In the genomic region with DNA sequence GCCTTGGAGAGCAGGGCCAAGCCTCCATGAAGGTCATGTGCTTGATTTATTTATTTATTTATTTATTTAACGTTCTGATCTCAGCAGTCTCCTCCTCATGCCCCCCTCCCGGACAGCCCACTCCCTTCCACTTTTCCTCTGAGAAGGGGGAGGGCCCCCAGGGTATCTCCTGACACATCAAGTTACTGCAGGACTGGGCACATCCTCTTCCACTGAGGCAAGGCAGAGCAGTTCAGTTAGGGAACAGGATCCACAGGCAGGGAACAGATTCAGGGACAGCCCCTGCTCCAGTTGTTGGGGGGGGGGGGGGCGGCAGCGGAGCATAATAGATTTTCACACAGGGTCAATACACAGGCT, we compare ENCODE assay signal across 9 mouse cellular contexts. TPM values are rescaled to one million over a fixed set of nuclear protein-coding genes. Genes with fewer than 3 reads are reported as not detected.
DNase-seq lines count a peak whose midpoint lies in the region; ATAC-seq and TF ChIP-seq lines count a peak whose summit lies in the region.
"Had no signal": no experiment of that assay in that cellular context is flagged by ENCODE, and none has a peak within 500 bp of the region (broad histone marks: within the 10 kb centered on the region; RNA-seq: fewer than 3 reads in every experiment).

No protein-coding gene starts in this region.

- no peak for DNase-seq in lung, adult 2 months
- no peak for DNase-seq in urinary bladder, postnatal 36 days (ENCODE audit: low spot score in 2 of 2)
- no peak for DNase-seq in gastrocnemius, postnatal 10 days
- no peak for DNase-seq in embryo, embryonic 10.5 days (ENCODE audit: low spot score)

- H3K4me2 ChIP-seq in lung, embryonic 16.5 days (ENCODE audit: low read depth, low read length), result peak overlapping the region; percentile 67; the same call in 1 of the 2 replicates
- peak overlapping the region; percentile 49 for H3K4me2 ChIP-seq in forebrain, embryonic 16.5 days (ENCODE audit: low read length)
- H3K4me2 ChIP-seq in limb, embryonic 15.5 days, result peak overlapping the region; percentile 64

- H3K9me3 ChIP-seq in lung, embryonic 16.5 days (ENCODE audit: control insufficient read depth, low read length), result no peaks in the 10 kb centered on the region
- H3K9me3 ChIP-seq in forebrain, embryonic 16.5 days (ENCODE audit: control insufficient read depth, low read length), result no peaks in the 10 kb centered on the region
- no peaks in the 10 kb centered on the region for H3K9me3 ChIP-seq in limb, embryonic 15.5 days

- 67% methylated on average over 4 of the region's 4 CpGs for WGBS in lung, embryonic 16.5 days
- 59% methylated on average over 4 of the region's 4 CpGs for WGBS in lung, adult 2 months
- WGBS in forebrain, embryonic 16.5 days, result 75% methylated on average over 4 of the region's 4 CpGs
- 71% methylated on average over 4 of the region's 4 CpGs for WGBS in limb, embryonic 15.5 days

- no peak for TF ChIP-seq POLR2A in lung, adult 2 months (IDR thresholded peaks at IDR 0.05; ENCODE audit: borderline replicate concordance, extremely low read depth, low read depth, low read length)

- no peak overlapping the region for H3K27ac ChIP-seq in lung, embryonic 16.5 days (ENCODE audit: low read length)
- H3K27ac ChIP-seq in forebrain, embryonic 16.5 days (ENCODE audit: low read length), result no peak overlapping the region
- no peak overlapping the region for H3K27ac ChIP-seq in limb, embryonic 15.5 days

- ATAC-seq in lung, embryonic 16.5 days (ENCODE audit: low read depth), result peak; percentile 34
- peak; percentile 57; the same call in 1 of the 2 replicates for ATAC-seq in forebrain, embryonic 16.5 days
- 0 out of 2 replicates have a peak, but pooled peaks have one; percentile 7 for ATAC-seq in limb, embryonic 15.5 days (ENCODE audit: insufficient number of reproducible peaks, low FRiP score, low TSS enrichment, low read depth)
- ATAC-seq in neutrophil, adult 5-6 weeks (ENCODE audit: extremely low read depth, insufficient number of reproducible peaks, low FRiP score, poor library complexity, severe bottlenecking), result 0 out of 2 replicates have a peak, but pooled peaks have one; percentile 11

- H3K4me1 ChIP-seq in lung, embryonic 16.5 days (replicated peaks; ENCODE audit: control insufficient read depth, insufficient read depth, low read length), result peaks cover 6% of the 10 kb centered on the region
- peaks cover 3% of the 10 kb centered on the region; the same call in 1 of the 2 replicates for H3K4me1 ChIP-seq in lung, adult 2 months (ENCODE audit: control insufficient read depth, insufficient read depth, low read length)
- peaks cover 5% of the 10 kb centered on the region for H3K4me1 ChIP-seq in forebrain, embryonic 16.5 days (replicated peaks; ENCODE audit: control insufficient read depth, insufficient read depth, low read length)
- H3K4me1 ChIP-seq in limb, embryonic 15.5 days, result peaks cover 10% of the 10 kb centered on the region

- H3K9ac ChIP-seq in lung, embryonic 16.5 days (ENCODE audit: low read length), result no peak overlapping the region
- no peak overlapping the region for H3K9ac ChIP-seq in forebrain, embryonic 16.5 days (replicated peaks; ENCODE audit: low read depth, low read length)
- no peak overlapping the region for H3K9ac ChIP-seq in limb, embryonic 15.5 days

- H3K4me3 ChIP-seq in lung, embryonic 16.5 days (ENCODE audit: low read length), result no peak overlapping the region; the same call in 1 of the 2 replicates
- H3K4me3 ChIP-seq in lung, adult 2 months (replicated peaks; ENCODE audit: extremely low read depth, low read depth, low read length), result no peak overlapping the region
- no peak overlapping the region for H3K4me3 ChIP-seq in forebrain, embryonic 16.5 days (replicated peaks; ENCODE audit: low read length)
- peak overlapping the region; percentile 44 for H3K4me3 ChIP-seq in limb, embryonic 15.5 days

- TF ChIP-seq CTCF in lung, adult 2 months (IDR thresholded peaks at IDR 0.05; ENCODE audit: insufficient read depth, low read length), result no peak

- H3K36me3 ChIP-seq in lung, embryonic 16.5 days (ENCODE audit: control insufficient read depth, insufficient read depth, low read length), result no peaks in the 10 kb centered on the region
- H3K36me3 ChIP-seq in forebrain, embryonic 16.5 days (ENCODE audit: control insufficient read depth, insufficient read depth), result no peaks in the 10 kb centered on the region
- no peaks in the 10 kb centered on the region for H3K36me3 ChIP-seq in limb, embryonic 15.5 days

- no peaks in the 10 kb centered on the region for H3K27me3 ChIP-seq in lung, embryonic 16.5 days (ENCODE audit: control insufficient read depth, insufficient read depth, low read depth, low read length)
- no peaks in the 10 kb centered on the region for H3K27me3 ChIP-seq in forebrain, embryonic 16.5 days (replicated peaks; ENCODE audit: control insufficient read depth, insufficient read depth, low read length)
- no peaks in the 10 kb centered on the region for H3K27me3 ChIP-seq in limb, embryonic 15.5 days
- H3K27me3 ChIP-seq: Patski had no signal

RNA-seq across cellular contexts. Expression of gene Zbtb2, which starts 40.8 kb away (rescaled TPM):
- polyA plus RNA-seq in lung, embryonic 16.5 days (2015; fragmentation: Nextera tagmentation; extraction: Ambion mirVana), result 14.1 and 16.4 TPM in 2 replicates
- 8.8 and 9.9 TPM in 2 replicates for polyA plus RNA-seq in lung, adult 2 months (2012; rRNA removed)
- 17.9 and 19.3 TPM in 2 replicates for polyA plus RNA-seq in forebrain, embryonic 16.5 days (2015; fragmentation: Nextera tagmentation; extraction: Ambion mirVana)
- 12.5 and 13.4 TPM in 2 replicates for polyA plus RNA-seq in limb, embryonic 15.5 days (2015; fragmentation: Nextera tagmentation; extraction: Ambion mirVana)
- total RNA-seq in neutrophil, adult 5-6 weeks (2017), result 26.5 and 27.2 TPM in 2 replicates
- 1 to 10 TPM; 6.2 to 7.2 TPM for total RNA-seq in gastrocnemius, postnatal 10 days (2021)

Comparison
In these comparisons a context has a peak if more than half of its experiments do, and no peak if none do; other contexts are left out.
1. ATAC-seq: peak in every context shown above with its lines; median percentile 57 in forebrain, embryonic 16.5 days; 34 in lung, embryonic 16.5 days; 11 in neutrophil, adult 5-6 weeks; 7 in limb, embryonic 15.5 days.